Comparison of ENCODE assay signal across 7 mouse cellular contexts in genomic region chr7:90442518-90443080, GRCm38 (mm10). TPM values are rescaled to one million over a fixed set of nuclear protein-coding genes. Genes with fewer than 3 reads are reported as not detected.
DNase-seq lines count a peak whose midpoint lies in the region; ATAC-seq lines count a peak whose summit lies in the region.

Gene Crebzf, plus strand, starts transcription at chr7:90442729.

- H3K4me3 ChIP-seq in intestine, embryonic 15.5 days (replicated peaks), result peak within 1 kb of the TSS; percentile 96
- peak within 1 kb of the TSS; percentile 99 for H3K4me3 ChIP-seq in midbrain, embryonic 10.5 days

- H3K9ac ChIP-seq in intestine, embryonic 15.5 days, result peak within 1 kb of the TSS; percentile 99

- peak within 1 kb of the TSS; percentile 65 for H3K4me2 ChIP-seq in intestine, embryonic 15.5 days (replicated peaks)

- intact Hi-C loops in gastrocnemius, postnatal 36 days (cut with DNase I), result no loop called here
- intact Hi-C loops in left cerebral cortex, postnatal 25 days (cut with DNase I), result loop anchor here (1.0 to 2.0 kb wide), 2 partner anchors 34 to 312 kb away; partner anchors contain the start of genes Dlg2, Picalm and Tmem126b

- peak within 1 kb of the TSS; percentile 100 for H3K27ac ChIP-seq in intestine, embryonic 15.5 days
- H3K27ac ChIP-seq in midbrain, embryonic 10.5 days (replicated peaks), result peak within 1 kb of the TSS; percentile 99

- peak; percentile 97 for DNase-seq in adrenal gland, adult 2 months
- peak; percentile 96 for DNase-seq in embryo, embryonic 11.5 days (ENCODE audit: low read depth, low spot score)
- DNase-seq in gastrocnemius, postnatal 36 days, result peak; percentile 89 to 94
- DNase-seq in left cerebral cortex, postnatal 25 days (ENCODE audit: low spot score in 2 of 2), result peak; percentile 98
- peak; percentile 97 for DNase-seq in midbrain, embryonic 10.5 days (ENCODE audit: low spot score)
- DNase-seq in right cerebral cortex, postnatal 4 days, result peak; percentile 88

- H3K27me3 ChIP-seq in intestine, embryonic 15.5 days (replicated peaks), result no peaks in the 10 kb centered on the region
- H3K27me3 ChIP-seq in midbrain, embryonic 10.5 days (ENCODE audit: low read depth, poor library complexity, severe bottlenecking), result no peaks in the 10 kb centered on the region

- H3K9me3 ChIP-seq in intestine, embryonic 15.5 days, result no peaks in the 10 kb centered on the region
- no peaks in the 10 kb centered on the region for H3K9me3 ChIP-seq in midbrain, embryonic 10.5 days (replicated peaks)

- no peaks in the 10 kb centered on the region for H3K4me1 ChIP-seq in intestine, embryonic 15.5 days (replicated peaks)
- H3K4me1 ChIP-seq in midbrain, embryonic 10.5 days, result peaks cover 18% of the 10 kb centered on the region

- H3K36me3 ChIP-seq in intestine, embryonic 15.5 days, result no peaks in the 10 kb centered on the region
- H3K36me3 ChIP-seq in midbrain, embryonic 10.5 days, result peaks cover 16% of the 10 kb centered on the region

- WGBS in intestine, embryonic 15.5 days, result under 1% methylated on average over 33 of the region's 54 CpGs
- under 1% methylated on average over 54 of the region's 54 CpGs for WGBS in midbrain, embryonic 10.5 days

- peak; percentile 97 for ATAC-seq in intestine, embryonic 15.5 days

RNA-seq across cellular contexts. Expression of gene Crebzf, which starts in this region (rescaled TPM):
- 10 to 100 TPM; 57.5 to 66.2 TPM for total RNA-seq in adrenal gland, adult 2 months (2021)
- 104 and 127 TPM in 2 replicates for polyA plus RNA-seq in adrenal gland, adult 2 months (2012; rRNA removed)
- 10 to 100 TPM; 13.9 to 14.4 TPM for total RNA-seq in gastrocnemius, postnatal 36 days (2021)
- 26.2 and 35.0 TPM in 2 replicates for polyA plus RNA-seq in intestine, embryonic 15.5 days (2015; fragmentation: Nextera tagmentation; extraction: Ambion mirVana)
- total RNA-seq in left cerebral cortex, postnatal 25 days (2021), result 10 to 100 TPM; 78.1 to 84.6 TPM
- 26.6 and 29.1 TPM in 2 replicates for polyA plus RNA-seq in midbrain, embryonic 10.5 days (2016; fragmentation: Nextera tagmentation; extraction: Ambion mirVana)

Comparison
In these comparisons a context has a peak if more than half of its experiments do, and no peak if none do; other contexts are left out.
1. Peak in every context shown above with its lines: DNase-seq, ATAC-seq, H3K4me3 ChIP-seq and H3K27ac ChIP-seq.